Mouse (Mus musculus): Measurements from ENCODE around the gene Smad3.

Gene Smad3

DNA sequence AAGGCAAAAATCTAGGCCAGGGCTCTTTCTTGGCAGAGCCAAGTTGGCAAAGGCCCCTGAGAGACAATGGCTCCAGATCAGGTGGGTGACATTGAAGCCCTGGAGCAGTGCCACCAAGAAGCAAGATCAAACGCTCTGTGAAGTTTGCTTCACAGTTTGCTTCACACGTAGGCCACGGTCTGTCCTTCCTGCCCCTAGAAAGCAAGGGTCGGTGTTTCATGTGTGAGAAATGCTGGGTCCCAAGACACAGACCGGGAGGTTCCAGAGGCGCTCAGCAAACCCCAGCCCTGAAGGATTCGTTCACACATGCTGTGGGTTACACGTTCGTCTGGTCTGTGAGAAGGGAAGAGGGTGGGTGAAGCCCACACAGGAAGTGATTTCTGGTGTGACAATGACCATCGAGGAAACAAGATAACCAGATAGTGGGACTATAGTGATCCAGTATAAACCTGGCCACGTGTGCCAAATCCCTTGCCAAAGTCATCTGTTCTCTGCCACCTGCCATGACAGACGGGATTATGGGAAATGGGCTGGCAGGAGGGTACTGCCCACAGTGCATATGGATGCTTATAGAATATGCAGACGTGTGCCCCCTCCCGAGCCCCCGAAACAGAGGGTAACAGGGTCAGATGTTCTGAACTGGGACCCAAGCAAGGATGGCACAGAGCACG lies 37.9 kb downstream of the Smad3 start:
- ChIA-PET POLR2A (no interaction called here), CTCF (no interaction called here)

DNA sequence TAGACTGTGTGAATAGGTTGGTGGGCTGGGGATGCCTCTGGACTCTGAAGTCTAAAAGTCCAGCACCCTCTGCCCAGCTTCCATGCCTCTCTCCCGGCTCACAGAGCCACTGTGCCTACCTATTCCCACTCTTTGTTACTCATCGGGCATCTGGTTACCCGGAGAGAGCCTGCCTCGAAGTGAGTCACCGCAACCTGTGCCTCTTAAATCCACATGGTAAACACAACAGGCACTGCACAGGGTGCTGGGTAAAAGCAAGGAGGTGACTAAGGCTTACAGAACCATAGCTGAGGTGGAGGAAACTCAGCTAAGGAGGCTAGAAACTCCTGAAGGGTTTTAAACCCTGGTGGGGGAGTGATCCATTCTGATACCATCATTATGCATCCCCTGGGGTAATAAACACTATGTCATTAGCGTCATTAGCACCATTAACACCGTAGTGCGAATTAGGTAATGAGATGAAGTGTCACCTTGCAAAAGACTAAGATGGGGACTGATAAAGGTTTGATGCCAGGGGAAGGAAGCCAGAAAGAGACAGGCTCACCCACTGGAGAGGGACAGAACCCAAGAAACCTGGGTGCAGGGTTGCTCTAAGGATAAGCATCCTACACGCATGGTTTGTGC lies 38.9 kb downstream of the Smad3 start:
- ChIA-PET POLR2A (interaction anchor here in 1 of 4 experiments (0.5 kb wide), 1 partner anchor 296 kb away, joined by 3 read pairs; no protein-coding TSS in a partner anchor), CTCF (no interaction called here)

DNA sequence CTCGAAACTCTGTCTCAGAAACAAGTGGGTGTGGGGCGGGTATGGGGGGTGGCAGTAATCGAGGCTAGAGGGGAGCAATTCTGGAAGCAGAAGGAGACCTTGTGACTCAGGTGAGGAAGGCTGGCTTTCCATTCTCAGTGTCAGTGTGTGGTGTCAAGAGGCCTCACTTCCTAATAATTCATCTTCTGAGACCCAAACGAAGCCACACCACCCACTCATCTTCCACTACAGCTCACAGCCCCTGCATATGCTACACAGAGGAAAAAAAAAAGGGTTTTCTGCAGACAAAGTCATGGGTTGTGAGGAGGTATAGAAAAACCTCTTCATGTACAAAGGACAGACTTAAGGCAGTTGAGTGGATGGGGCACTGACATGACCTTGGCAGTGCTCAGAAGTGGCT lies 39.6 kb downstream of the Smad3 start:
- CTCF ChIA-PET: no interaction called here

DNA sequence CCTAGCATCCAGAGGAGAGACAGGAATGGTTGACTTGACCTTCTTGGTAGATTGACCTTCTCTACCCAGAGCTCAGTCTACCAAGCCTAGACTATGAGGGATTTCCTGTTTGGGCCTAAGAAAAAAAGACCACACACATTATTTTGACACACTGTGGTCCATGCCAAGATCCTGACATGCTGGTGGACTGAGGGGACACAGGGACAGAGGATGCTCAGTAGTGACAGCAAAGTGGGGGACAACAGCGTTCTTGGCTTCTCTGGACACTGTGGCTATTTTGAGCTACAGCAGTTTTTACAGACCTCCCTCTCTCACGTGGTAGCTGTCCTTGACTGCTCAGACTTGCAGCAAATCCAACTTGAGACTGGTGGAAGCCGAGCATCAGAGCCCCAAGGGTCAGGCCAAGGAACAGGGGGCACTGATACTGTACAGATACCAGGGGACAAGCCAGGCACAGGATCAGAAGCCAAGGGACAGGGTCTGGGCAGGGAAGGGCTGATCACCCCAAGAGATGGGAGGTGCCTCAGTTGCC lies 40.3 kb downstream of the Smad3 start:
- ChIA-PET CTCF (no interaction called here), POLR2A (interaction anchor here in 2 of 4 experiments (1.2 to 2.3 kb wide), 3 partner anchors 24 to 41 kb away, joined by 3 to 9 read pairs (median 6); partner anchors contain the start of gene Smad3 (in 1 of the 2))

More for the DNA sequence above, 39.6 kb downstream of the Smad3 start:
- POLR2A ChIA-PET: interaction anchor here in 1 of 4 experiments (0.5 kb wide), 1 partner anchor 297 kb away, joined by 3 read pairs; no protein-coding TSS in a partner anchor

DNA sequence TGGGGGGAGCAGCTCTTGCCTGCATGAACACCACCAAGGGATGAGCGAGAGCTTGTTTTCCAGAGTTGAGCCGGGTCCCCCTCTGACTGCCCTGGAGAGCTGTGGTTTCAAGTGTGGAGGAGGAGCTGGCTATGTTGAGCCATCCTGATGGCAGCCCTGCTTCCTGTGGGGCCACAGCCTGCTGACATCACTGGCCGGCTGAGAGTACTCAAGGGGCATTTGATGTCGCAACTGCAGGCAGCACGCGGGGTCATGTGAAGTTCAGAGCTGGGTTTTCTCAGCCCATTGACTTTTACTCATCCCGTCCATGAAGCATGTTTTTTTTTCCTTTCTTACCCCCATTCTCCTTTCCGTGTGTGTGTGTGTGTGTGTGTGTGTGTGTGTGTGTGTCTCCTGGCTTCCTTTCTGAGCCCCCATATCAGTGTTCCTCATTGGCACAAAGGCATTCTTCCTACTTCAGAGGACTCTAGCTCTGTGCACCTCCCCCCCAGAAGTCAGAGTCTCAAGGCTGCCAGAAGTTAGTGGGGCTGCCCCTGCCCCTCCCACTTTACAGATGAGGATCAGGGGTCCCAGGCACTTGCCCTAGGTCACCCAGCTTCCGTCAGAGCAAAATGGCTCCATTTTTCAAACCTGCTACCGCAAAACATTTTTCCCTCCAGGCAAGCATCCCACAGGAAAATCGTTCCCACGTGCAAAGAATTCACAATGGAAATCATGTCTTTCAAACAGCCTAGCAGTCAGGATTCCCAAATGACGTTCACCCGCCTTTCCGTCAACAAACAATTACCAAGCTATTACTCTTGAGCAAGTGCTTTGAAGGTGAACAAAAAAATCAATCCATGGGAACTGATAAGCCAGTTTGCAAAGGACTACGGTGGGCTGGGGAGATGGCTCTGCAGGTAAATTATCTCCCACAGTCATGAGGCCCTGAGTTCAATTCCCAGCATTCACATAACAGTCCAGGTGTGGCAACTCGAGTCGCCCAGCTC lies 41.4 kb downstream of the Smad3 start:
- ChIA-PET POLR2A (interaction anchor here (0.6 to 2.3 kb wide), 18 partner anchors 9 to 1347 kb away, joined by 3 to 9 read pairs (median 4); partner anchors contain the start of gene Smad3 (in 2 of the 4)), CTCF (interaction anchor here in 3 of 4 experiments (0.6 to 1.2 kb wide), 8 partner anchors 9 to 593 kb away, joined by 3 to 4 read pairs (median 3); no protein-coding TSS in a partner anchor)

DNA sequence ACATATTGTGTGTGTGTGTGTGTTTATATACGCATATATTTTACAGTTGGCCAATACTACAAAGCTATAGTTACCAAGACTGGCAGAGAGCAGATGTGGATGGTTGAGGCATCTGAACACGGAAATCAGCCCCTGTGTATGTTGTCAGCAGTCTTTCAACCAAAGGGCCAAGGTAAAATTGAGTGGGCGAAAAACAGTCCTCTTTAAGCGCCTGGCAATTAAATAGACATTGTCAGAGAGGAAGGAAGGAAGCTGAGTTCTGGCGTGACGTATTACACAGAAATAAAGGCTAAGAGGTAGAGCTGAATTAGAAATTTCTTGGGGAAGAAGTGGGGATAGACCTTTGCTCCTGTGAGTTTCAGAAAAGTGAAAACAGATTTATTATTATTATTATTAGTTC lies 43.2 kb downstream of the Smad3 start:
- POLR2A ChIA-PET: interaction anchor here in 3 of 4 experiments (0.6 to 1.5 kb wide), 6 partner anchors 12 to 909 kb away, joined by 3 to 8 read pairs (median 4); no protein-coding TSS in a partner anchor
- CTCF ChIA-PET: interaction anchor here in 1 of 4 experiments (0.7 kb wide), 1 partner anchor 120 kb away, joined by 10 read pairs; no protein-coding TSS in a partner anchor

DNA sequence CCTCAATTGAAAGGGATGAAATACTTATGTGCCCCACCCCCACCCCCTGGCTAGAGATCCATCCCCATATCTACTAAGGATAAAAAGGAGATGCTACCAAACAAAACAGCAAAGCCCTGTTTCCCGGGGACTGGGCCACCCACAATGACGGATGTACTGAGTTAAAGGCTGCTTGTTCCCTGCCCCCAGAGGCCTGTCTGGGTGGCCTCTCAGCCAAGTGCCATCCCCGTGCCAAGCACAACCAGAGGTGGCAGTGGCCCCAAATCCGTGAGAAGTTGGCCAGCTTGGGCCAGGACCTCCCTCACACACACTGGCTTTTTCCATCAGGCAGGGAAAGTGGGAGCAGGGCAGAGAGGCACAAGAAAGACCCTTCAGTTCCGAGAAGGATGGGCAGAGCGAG lies 45.0 kb downstream of the Smad3 start:
- CTCF ChIA-PET: interaction anchor here in 1 of 4 experiments (0.8 to 1.2 kb wide), 3 partner anchors 10 to 63 kb away, joined by 3 read pairs; no protein-coding TSS in a partner anchor
- POLR2A ChIA-PET: interaction anchor here in 3 of 4 experiments (0.6 to 1.6 kb wide), 3 partner anchors 10 to 761 kb away, joined by 3 to 4 read pairs (median 3); no protein-coding TSS in a partner anchor

DNA sequence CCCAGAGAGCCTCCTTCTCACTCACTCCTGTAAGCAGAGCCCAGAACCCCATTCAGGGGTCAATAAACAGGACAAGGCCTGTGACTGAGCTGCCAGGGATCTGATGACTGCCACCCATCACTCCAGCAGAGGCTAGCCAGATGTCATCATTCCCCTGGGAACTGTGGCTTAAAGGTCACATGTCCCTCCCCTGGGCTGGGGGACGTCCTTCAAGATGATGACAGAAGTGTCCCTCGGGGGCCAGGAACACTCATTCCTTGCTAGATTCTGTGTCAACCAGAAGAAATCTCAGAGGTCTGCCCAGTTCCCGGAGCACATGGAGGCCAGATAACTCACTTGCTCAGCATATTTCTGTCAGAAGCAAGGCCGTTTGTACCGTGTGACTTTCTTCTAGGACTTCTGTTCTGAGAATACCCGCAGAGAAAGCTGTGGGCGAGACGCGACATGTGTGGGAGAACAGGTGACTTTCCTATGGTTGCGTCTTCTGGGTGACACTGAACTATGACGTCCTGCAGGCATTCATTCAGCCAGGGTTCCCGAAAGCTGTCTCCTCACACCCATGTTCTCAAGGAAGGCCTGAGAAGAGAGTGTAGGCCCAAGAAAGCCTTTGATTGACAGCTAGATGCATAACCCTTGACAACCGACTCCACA lies 46.1 kb downstream of the Smad3 start:
- ChIA-PET CTCF (interaction anchor here in 1 of 4 experiments (0.7 kb wide), 1 partner anchor 244 kb away, joined by 3 read pairs; no protein-coding TSS in a partner anchor), POLR2A (interaction anchor here in 2 of 4 experiments (1.3 to 1.4 kb wide), 2 partner anchors 10 to 27 kb away, joined by 3 to 5 read pairs; no protein-coding TSS in a partner anchor)

DNA sequence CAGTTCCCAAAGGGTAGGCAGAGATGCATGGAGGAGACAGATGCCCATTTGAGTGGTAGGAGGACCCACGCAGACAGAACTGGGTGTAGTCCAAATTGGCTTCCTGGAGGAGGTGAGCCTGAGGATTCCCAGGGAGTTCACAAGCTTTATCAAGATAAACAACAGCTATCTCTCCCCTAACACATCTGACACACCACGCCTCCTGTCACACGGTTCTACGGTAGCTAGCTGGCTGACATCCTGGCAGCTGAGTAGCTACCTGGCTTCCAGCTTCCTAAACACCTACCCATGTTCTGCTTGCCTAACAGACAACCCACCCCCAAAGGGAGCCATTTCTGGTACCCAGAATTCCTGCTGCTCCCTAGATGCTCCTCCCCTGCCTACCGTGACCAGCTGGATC lies 47.9 kb downstream of the Smad3 start:
- ChIA-PET CTCF (interaction anchor here in 2 of 4 experiments (1.1 to 1.3 kb wide), 2 partner anchors 12 to 51 kb away, joined by 3 read pairs; no protein-coding TSS in a partner anchor), POLR2A (interaction anchor here in 1 of 4 experiments (1.0 to 1.4 kb wide), 2 partner anchors 14 to 26 kb away, joined by 3 read pairs; no protein-coding TSS in a partner anchor)

DNA sequence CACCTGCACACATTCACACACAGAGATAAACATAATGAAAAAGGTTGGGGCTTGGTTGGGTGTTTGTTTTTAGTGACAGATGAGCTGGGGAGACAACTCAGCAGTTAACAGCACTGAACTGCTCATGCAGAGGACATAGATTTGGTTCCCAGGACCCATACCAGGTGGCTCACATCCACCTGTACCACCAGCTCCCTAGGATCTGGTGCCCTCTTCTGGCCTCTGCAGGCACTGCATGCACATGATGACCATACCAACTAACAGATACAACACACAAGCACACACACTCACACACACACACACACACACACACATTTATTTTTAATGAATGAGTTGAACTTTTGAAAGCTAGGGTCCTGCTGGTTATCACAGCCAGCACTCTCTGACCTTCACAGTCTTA lies 48.5 kb downstream of the Smad3 start:
- POLR2A ChIA-PET: interaction anchor here in 1 of 4 experiments (1.4 kb wide), 1 partner anchor 14 kb away, joined by 3 read pairs; no protein-coding TSS in a partner anchor
- CTCF ChIA-PET: interaction anchor here (0.6 to 1.3 kb wide), 8 partner anchors 8 to 824 kb away, joined by 3 read pairs; no protein-coding TSS in a partner anchor

DNA sequence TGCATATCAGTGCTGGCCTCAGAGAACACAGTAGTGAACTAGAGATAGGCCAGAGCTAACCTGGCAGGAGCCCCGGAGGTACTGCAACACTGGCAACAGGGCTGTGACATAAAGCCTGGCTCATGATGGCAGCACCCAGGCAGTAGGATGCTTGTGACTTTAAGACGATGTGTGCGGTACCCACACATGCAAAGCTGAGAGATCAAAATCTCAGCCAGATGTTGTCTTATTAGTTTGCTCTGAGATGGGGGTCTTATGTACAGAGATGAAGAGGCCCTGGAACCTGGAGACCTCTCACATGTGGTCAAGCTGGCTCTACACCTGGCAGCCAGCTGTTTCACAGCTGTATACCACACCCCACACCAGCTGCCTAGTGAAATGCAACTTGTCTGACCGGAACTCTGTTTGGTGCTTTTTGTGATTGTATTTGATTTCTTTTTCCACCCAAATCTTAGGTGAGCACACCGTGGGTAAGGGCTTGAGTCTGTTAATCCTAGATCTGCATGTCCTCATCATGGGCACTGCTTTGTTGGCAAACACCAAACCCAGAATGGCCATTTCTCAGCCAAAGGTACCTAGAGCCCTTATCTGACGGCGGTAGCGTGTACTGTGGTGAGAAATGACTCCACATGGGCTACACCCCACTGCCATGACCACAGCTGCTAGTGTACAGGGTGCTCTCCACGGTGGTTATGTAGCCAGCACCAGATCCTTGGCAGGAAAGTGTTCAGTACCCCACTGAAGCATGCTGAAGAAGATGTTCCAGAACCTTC lies 49.8 kb downstream of the Smad3 start:
- POLR2A ChIA-PET: interaction anchor here in 1 of 4 experiments (0.6 to 2.6 kb wide), 4 partner anchors 11 to 45 kb away, joined by 3 to 8 read pairs (median 4); no protein-coding TSS in a partner anchor
- CTCF ChIA-PET: interaction anchor here in 1 of 4 experiments (0.9 to 1.0 kb wide), 2 partner anchors 8 to 95 kb away, joined by 3 to 4 read pairs; no protein-coding TSS in a partner anchor

DNA sequence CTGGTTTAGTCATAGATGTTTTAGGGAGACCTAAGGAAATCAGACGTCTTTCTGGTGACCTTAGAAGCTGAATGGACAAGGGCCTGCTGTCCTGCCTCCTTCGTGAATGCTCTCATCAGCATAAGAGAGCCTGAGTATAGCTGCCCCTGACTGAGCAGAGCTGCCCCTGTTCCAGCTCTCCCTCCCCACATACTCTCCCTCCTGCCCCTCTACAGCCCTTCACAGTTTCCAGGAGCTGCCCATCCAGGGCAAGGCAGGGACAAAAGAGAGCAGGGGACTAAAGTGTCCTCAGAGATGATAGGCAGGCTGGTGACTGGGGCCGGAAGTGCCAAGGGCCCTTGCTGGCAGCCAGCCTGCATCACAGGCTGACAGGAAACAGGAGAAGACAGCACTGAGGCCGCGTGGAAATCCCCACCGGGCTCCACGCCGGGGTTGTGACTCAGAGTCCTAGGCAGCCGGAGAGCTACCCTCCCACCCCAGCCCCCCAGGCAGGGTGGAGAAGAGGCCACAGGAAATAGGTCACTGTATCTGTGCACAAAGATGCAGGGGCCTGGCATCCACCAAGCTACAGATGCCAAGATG lies 51.6 kb downstream of the Smad3 start:
- ChIA-PET POLR2A (interaction anchor here in 2 of 4 experiments (0.7 to 2.6 kb wide), 9 partner anchors 9 to 169 kb away, joined by 3 to 8 read pairs (median 3); partner anchors contain the start of gene Smad3 (in 1 of the 2)), CTCF (no interaction called here)

DNA sequence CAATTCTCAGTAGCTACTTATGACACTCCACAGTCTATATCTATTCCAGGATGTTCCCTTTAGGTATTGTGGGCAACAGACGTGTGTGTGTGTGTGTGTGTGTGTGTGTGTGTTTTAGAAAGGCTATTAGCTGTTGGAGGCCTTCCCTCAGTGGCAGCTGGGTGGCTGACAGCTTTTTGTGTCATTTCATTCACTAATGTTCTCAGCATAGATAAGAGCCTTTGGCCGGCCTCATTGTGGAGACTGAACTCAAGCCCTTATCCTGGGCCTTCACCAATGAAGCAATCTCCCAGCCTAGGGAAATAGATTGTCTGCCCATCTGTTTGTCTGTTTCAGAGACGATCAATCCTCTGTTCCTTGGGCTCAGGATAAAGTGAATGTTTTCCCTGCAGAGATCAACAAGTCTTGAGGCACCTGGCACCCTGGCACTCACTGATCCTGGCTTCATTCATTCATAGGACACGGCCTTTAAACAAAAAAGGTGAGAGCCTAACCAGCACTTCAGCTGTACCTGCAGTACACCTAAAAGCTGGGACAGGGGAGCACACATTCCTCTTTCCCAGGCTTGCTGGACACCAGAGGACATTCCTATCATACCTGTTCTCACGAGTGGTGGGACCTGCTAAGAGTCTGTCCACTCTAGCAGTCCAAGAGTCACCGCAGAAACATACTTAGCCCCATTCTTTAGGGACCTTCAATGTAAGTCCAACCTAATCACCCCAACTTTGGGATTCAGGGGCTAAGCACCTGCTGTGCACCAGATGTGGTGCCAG lies 52.6 kb downstream of the Smad3 start:
- ChIA-PET POLR2A (interaction anchor here in 2 of 4 experiments (1.9 to 2.6 kb wide), 2 partner anchors 8 to 11 kb away, joined by 4 to 8 read pairs; no protein-coding TSS in a partner anchor), CTCF (interaction anchor here in 1 of 4 experiments (0.5 kb wide), 1 partner anchor 34 kb away, joined by 3 read pairs; no protein-coding TSS in a partner anchor)

DNA sequence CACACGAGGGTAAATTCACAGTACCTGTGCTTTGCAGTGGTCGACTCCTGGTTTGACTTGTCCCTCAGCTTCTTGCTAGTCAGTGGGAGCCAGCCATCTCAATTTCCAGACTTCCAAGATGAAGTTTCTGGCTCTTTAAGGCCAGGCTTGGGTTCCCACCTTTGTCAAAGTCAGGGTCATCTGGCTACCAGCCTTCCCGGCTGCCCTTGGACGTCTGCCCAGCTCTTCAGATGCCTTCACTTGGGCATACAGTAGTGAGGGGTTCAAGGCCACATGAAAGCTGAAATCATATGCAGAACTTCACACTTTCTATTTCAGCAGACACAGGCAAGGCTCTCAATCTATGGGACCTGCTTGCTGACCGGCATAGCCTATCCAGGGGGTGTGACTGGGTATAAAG lies 53.7 kb downstream of the Smad3 start:
- CTCF ChIA-PET: no interaction called here

DNA sequence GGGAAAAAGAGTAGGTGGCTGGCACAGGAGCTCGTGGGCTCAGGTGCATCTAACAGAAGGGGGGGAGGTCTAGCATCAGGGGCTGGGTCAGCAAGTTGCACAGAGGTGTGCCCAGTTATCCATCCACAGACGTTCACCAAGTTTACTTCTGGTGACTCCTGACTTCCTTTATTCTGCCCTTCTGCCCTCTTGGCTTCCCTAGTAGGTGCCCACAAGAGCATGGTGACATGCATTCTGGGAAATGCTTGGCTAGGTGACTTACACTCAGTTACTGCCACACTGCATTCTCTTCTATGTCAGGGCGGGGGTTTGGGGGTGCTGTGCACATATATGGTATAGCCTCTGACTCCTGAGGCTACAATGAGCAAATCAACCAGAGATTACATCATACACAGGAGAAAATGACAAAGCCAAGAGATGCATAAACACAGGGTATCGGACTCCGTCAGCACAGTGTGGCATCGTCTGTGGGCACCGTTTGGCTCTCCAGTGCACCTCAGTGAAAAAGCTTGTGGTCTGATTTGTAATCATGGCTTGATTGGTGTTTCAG lies 54.5 kb downstream of the Smad3 start:
- CTCF ChIA-PET: interaction anchor here in 1 of 4 experiments (0.7 kb wide), 1 partner anchor 46 kb away, joined by 15 read pairs; no protein-coding TSS in a partner anchor

More for the DNA sequence above, 53.7 kb downstream of the Smad3 start:
- POLR2A ChIA-PET: no interaction called here

More for the DNA sequence above, 54.5 kb downstream of the Smad3 start:
- POLR2A ChIA-PET: interaction anchor here in 3 of 4 experiments (0.6 to 1.8 kb wide), 4 partner anchors 10 to 838 kb away, joined by 3 to 5 read pairs (median 4); no protein-coding TSS in a partner anchor

Data from embryonic stem cell, embryonic (primary cell).